Mouse (Mus musculus): Measurements from ENCODE around the gene Abca16.

The Abca16 gene

DNA sequence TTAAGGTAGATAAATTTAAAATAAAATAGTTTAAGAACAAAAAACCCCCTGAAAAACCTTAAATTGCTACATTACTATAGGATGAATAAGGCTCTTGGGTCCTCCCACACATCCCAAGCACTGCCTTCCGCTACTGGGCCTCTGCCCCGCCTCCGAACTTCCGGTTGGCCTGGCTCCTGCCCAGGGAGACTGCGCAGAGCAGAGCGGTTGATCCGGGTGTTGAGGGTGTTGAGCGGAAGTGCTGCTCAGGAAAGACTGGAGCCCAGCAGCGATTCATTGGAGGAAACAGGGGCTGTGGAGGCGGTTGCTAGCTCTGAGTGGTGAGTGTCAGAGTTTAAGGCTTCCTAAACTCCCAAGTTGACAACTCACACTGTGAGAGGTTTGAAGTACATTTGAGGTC lies at the start of gene Abca16:
Abca16 (plus strand) TSS at position 201 of the 400 bp plus-strand sequence.
- no peak for DNase-seq (ENCODE audit: extremely low read depth, low read depth, low spot score)

GRCm38 (mm10) chr7:120361159-120361558 lies 48.3 kb upstream of the Abca16 start:
- no peak for DNase-seq (ENCODE audit: extremely low read depth, low read depth, low spot score)

DNA sequence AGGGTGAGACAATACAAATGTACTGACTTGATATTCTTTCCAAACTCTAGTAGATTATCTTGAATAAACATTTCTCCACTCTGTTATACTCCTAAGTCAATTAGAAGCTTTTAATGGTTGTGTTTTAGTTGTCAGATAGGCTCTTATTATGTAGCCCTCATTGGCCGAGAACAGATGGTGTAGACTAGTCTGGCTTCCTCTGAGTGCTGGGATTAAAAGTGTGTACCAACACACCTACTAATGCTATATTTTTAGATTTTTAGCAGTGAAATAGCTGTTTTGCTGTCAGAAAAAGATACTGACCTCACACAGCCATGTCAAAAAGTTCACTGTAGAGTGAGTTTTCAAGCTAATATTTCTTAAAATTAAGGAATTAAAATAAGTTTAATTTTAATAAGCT lies 2.9 kb downstream of the Abca16 start:
- no peak for DNase-seq (ENCODE audit: extremely low read depth, low read depth, low spot score)

DNA sequence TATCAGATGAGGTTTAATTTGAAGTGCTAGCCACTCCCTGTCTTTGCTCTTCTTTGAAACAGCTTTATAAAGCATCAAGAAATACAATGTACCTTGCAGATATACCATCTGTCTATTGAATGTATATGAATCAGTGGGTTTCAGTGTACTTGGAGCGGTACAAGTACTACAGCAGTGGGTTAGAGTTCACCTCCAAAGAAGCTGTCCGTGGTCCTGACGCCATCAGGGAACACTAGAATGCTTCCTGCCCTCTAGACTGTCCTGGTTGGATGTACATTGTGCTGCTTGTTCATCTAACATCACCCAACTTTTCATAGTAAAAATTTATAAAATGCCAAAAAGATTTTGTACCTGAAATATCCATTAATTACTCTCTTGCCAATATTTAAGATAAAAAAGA lies 17.2 kb downstream of the Abca16 start:
- no peak for DNase-seq (ENCODE audit: extremely low read depth, low read depth, low spot score)

DNA sequence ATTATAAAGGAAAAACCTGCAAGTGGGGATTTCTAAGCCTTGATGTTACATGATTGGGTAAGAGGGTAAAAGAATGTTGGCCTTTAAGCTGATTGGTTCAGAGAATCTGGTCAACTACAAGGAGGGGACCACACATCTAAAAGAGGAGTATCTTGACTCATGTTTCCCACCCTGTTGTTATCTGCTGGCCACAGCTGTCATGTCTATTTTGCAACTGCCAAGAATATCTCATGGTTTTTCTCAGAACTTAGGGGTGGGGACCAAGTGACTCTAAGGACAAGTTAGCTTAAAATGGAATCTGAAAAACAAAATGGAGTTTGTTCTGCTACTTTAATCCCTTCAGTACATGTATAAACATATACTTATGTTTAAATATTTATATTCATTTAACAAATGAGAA lies 22.0 kb downstream of the Abca16 start:
- DNase-seq (ENCODE audit: extremely low read depth, low read depth, low spot score), result no peak

GRCm38 (mm10) chr7:120503891-120504662 lies 94.6 kb downstream of the Abca16 start:
- DNase-seq (ENCODE audit: extremely low read depth, low read depth, low spot score), result no peak

DNA sequence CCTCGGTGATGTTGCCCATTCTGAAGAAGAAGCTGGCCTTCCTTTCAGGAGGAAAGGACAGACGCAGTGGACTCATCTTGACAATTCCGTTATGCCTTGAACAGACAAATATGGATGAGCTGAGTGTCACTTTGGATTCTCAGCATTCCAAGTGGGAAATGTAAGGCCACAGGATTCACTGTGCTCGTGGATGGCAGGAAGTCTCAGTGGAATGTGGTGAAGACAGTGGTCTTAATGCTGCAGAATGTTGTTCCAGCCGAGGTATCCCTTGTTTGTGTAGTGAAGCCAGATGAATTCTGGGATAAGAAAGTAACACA lies 95.2 kb downstream of the Abca16 start:
- no peak for DNase-seq (ENCODE audit: extremely low read depth, low read depth, low spot score)

- DNase-seq (ENCODE audit: extremely low read depth, low read depth, low spot score), result no peak
Measured at GRCm38 (mm10) chr7:120534805-120535204, 125.4 kb downstream of the Abca16 start.

- DNase-seq (ENCODE audit: extremely low read depth, low read depth, low spot score), result no peak
Measured at GRCm38 (mm10) chr7:120552479-120553180, 143.2 kb downstream of the Abca16 start.

DNA sequence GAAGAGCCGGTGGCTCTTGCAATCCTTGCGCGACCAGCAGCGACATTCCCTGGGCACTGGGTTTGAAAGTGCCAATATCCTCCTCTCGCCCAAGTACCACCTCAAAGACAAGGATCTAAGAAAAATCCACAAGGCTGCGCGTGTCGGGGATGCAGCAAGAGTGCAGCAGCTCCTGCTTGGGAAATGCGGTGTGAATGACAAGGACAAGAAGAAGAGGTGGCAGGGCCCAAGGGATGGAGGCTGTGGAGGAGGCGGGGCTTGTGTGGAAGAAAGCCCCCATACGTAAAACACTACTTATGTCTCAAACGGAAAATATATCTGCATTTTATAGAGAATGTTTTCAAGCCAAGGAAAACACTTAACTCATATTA lies 143.7 kb downstream of the Abca16 start:
- DNase-seq (ENCODE audit: extremely low read depth, low read depth, low spot score), result no peak

GRCm38 (mm10) chr7:120567366-120567765 lies 157.9 kb downstream of the Abca16 start:
- DNase-seq (ENCODE audit: extremely low read depth, low read depth, low spot score), result no peak

DNA sequence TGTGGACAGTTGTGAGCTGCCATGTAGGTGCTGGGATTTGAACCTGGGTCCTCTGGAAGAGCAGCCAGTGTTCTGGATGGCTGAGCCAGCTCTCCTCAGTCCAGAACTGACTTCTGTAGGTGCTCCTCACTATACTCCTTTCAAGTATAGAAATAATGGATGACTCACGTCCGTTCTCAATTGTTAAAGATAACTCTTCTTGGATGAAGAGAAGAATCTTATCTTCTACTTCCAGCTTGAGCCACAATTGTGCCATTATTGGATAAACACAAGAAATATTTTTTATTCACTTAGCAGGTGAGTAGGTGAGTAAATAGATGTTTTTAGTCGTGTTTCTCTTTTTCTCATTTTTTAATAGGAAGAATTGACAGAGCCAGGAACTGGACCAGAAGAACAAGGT lies 167.1 kb downstream of the Abca16 start:
- DNase-seq (ENCODE audit: extremely low read depth, low read depth, low spot score), result no peak
